Mouse (Mus musculus) intestine, embryonic 16.5 days (tissue): ENCODE data around the gene Gm9639. TPM values are rescaled to one million over a fixed set of nuclear protein-coding genes. Genes with fewer than 3 reads are reported as not detected.

Experiments
- ATAC-seq: fragments of 200-750 bp; cut with Nextera tagmentation; 2 replicates; pipeline ENCODE4 v1.8.0; 2017; ENCODE audit warnings: moderate TSS enrichment, moderate library complexity
- H3K27ac ChIP-seq: fragments of 300-500 bp; sonication (generic); 2 replicates; pipeline ENCODE4 v1.5.1; 2014; ENCODE audit warnings: mild to moderate bottlenecking, low read length
- H3K27me3 ChIP-seq: fragments of 300-500 bp; sonication (generic); replicated peaks from 2 replicates; pipeline ENCODE4 v1.6.1; 2014; ENCODE audit warnings: low read length, control low read depth, mixed read lengths; ENCODE audit not compliant: control insufficient read depth, insufficient read depth
- H3K36me3 ChIP-seq: fragments of 300-500 bp; sonication (generic); 2 replicates; pipeline ENCODE4 v1.6.1; 2014; ENCODE audit warnings: low read length, control low read depth; ENCODE audit not compliant: control insufficient read depth, insufficient read depth
- H3K4me1 ChIP-seq: fragments of 300-500 bp; sonication (generic); 2 replicates; pipeline ENCODE4 v1.6.1; 2014; ENCODE audit warnings: low read length, control low read depth, mixed read lengths; ENCODE audit not compliant: control insufficient read depth, insufficient read depth
- H3K4me2 ChIP-seq: fragments of 300-500 bp; sonication (generic); 2 replicates; pipeline ENCODE4 v1.6.1; 2014; ENCODE audit warnings: low read depth, low read length, control low read depth
- H3K4me3 ChIP-seq: fragments of 300-500 bp; sonication (generic); 2 replicates; pipeline ENCODE4 v1.5.1; 2014; ENCODE audit warnings: mild to moderate bottlenecking, low read length
- H3K9ac ChIP-seq: fragments of 300-500 bp; sonication (generic); 2 replicates; pipeline ENCODE4 v1.6.1; 2014; ENCODE audit warnings: low read depth, low read length
- H3K9me3 ChIP-seq: fragments of 300-500 bp; sonication (generic); 2 replicates; pipeline ENCODE4 v1.6.1; 2016; ENCODE audit warnings: low read length, control low read depth; ENCODE audit not compliant: control insufficient read depth
- WGBS: fragments of 180-500 bp; shearing (Covaris S2); extraction: QIAGEN DNeasy Blood & Tissue Kit; methylation state at CpG from one replicate; pipeline ENCODE4 v1.1.7; 2014; 5-methylcytosine and 5-hydroxymethylcytosine counted together
- polyA plus RNA-seq: library from polyadenylated mRNA; unstranded; fragments of >200 nt; fragmentation: Nextera tagmentation; extraction: Ambion mirVana; gene quantifications from 2 replicates; pipeline ENCODE4 v1.2.1, GENCODE M21; 2015

The Gm9639 gene
- not detected in 2 replicates for polyA plus RNA-seq

DNA sequence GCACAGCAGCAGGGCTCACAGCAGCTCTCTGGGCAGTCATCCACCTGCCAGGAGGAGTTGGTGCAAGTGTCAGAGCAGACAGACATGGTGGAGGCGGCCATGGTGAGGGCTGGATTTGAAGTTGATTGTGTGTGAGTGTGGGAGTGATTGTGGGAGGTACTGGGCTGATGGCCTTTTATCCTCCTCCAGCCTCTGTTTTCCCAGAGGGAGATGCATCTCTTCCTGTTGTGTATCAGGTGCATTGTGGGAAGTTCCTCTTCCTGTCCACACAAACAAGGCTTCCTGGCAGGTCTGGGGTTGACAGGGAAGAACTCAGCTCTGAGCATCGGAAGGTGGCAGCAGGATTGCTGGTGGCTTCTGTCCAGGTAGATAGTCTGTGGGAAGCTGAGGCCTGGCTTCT is at the start of gene Gm9639:
Gm9639 (minus strand) TSS at position 101 of the 400 bp plus-strand sequence.
- H3K27me3 ChIP-seq = no peaks in the 10 kb centered on the region
- no peak within 1 kb of the TSS for H3K4me3 ChIP-seq
- 55% methylated on average over 2 of the region's 2 CpGs for WGBS
- ATAC-seq = no peak
- H3K27ac ChIP-seq = no peak within 1 kb of the TSS
- no peaks in the 10 kb centered on the region for H3K9me3 ChIP-seq
- no peaks in the 10 kb centered on the region for H3K36me3 ChIP-seq
- no peaks in the 10 kb centered on the region for H3K4me1 ChIP-seq
- H3K4me2 ChIP-seq = no peak within 1 kb of the TSS
- H3K9ac ChIP-seq = no peak within 1 kb of the TSS

- no peak for ATAC-seq
- H3K36me3 ChIP-seq = no peaks in the 10 kb centered on the region
- H3K9me3 ChIP-seq = peaks cover 9% of the 10 kb centered on the region
- H3K27ac ChIP-seq = no peak overlapping the region
- H3K4me1 ChIP-seq = no peaks in the 10 kb centered on the region
- no peaks in the 10 kb centered on the region for H3K27me3 ChIP-seq
- WGBS = 64% methylated on average over 6 of the region's 6 CpGs
- no peak overlapping the region for H3K4me3 ChIP-seq
- H3K4me2 ChIP-seq = no peak overlapping the region
- H3K9ac ChIP-seq = no peak overlapping the region
Measured at GRCm38 (mm10) chr10:77839006-77839405, 44.1 kb upstream of the Gm9639 start.

GRCm38 (mm10) chr10:77835647-77836046 is 40.8 kb upstream of the Gm9639 start, which contains the start of gene Krtap10-10:
TSS of gene Krtap10-10 (plus strand) at chr10:77835947.
- Histone ChIP-seq H3K4me1 (no peaks in the 10 kb centered on the region), H3K36me3 (no peaks in the 10 kb centered on the region), H3K27ac (no peak within 1 kb of the TSS), H3K4me2 (no peak within 1 kb of the TSS), H3K9ac (no peak within 1 kb of the TSS), H3K9me3 (no peaks in the 10 kb centered on the region), H3K27me3 (no peaks in the 10 kb centered on the region), H3K4me3 (no peak within 1 kb of the TSS)
- 73% methylated on average over 9 of the region's 9 CpGs for WGBS
- ATAC-seq = no peak

DNA sequence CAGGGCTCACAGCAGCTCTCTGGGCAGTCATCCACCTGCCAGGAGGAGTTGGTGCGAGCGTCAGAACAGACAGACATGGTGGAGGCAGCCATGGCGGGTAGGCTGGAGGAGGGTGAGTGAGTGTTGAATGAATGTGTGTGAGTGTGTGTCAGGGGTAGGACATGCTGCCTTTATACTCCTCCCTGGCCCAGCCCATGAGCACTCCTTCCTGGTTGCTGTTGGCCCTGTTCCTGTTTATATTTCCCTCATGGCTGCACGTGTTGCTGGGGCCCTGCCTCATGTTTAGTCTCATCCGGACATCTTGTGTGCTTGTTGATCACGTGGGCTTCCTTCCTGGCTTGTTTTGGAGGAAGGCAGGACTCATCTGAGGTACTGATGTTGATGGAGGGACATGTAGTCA is 32.1 kb upstream of the Gm9639 start, which contains the start of gene Krtap10-4:
Krtap10-4 (minus strand) TSS at position 145 of the 400 bp plus-strand sequence.
- no peak within 1 kb of the TSS for H3K4me3 ChIP-seq
- H3K4me1 ChIP-seq = no peaks in the 10 kb centered on the region
- ATAC-seq = no peak
- no peaks in the 10 kb centered on the region for H3K27me3 ChIP-seq
- no peak within 1 kb of the TSS for H3K4me2 ChIP-seq
- no peaks in the 10 kb centered on the region for H3K9me3 ChIP-seq
- no peaks in the 10 kb centered on the region for H3K36me3 ChIP-seq
- no peak within 1 kb of the TSS for H3K9ac ChIP-seq
- H3K27ac ChIP-seq = no peak within 1 kb of the TSS
- 56% methylated on average over 6 of the region's 6 CpGs for WGBS

DNA sequence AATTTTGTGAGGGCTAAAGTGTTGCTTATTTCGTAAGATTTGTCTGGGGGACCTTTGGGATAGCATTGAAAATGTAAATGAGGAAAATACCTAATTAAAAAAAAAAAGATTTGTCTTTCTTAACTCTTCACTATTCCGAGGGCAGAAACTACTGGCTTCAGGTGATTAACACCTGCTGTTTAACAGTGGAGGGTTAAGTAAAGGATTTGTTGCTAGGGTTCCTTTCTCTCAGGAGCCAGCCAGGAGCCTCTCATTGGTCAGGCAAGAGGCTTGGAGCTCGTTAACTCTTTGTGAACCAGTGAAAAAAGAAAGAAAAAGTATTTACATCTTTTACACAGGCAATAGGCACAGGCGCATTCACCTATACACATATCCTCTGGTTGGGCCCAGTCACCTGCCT is 24.3 kb upstream of the Gm9639 start:
- Histone ChIP-seq H3K4me1 (no peaks in the 10 kb centered on the region), H3K9me3 (no peaks in the 10 kb centered on the region), H3K27me3 (no peaks in the 10 kb centered on the region), H3K36me3 (no peaks in the 10 kb centered on the region), H3K27ac (no peak overlapping the region), H3K4me2 (no peak overlapping the region), H3K9ac (no peak overlapping the region), H3K4me3 (no peak overlapping the region)
- 37% methylated on average over 4 of the region's 4 CpGs for WGBS
- no peak for ATAC-seq

DNA sequence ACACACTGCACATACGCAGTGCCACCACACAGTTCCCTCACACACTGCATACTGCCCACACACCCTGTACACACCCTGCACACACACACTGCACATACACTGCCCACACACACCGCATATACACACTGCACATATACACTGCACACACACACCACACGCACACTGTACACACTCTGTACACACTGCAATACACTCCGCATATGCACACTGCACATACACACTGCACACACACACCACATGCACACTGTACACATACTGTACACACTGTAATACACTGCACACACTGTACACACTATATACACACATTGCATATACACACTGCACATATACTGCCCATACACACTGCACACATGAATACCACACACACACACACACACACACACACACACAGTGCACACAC is 23.6 kb upstream of the Gm9639 start:
- no peak overlapping the region for H3K9ac ChIP-seq
- H3K27ac ChIP-seq = no peak overlapping the region
- no peak for ATAC-seq
- WGBS = 96% methylated on average over 4 of the region's 4 CpGs
- no peaks in the 10 kb centered on the region for H3K9me3 ChIP-seq
- H3K4me1 ChIP-seq = no peaks in the 10 kb centered on the region
- 0 out of 2 replicates have a peak, but pooled peaks cover 3% of the 10 kb centered on the region for H3K27me3 ChIP-seq
- H3K36me3 ChIP-seq = no peaks in the 10 kb centered on the region
- no peak overlapping the region for H3K4me3 ChIP-seq
- H3K4me2 ChIP-seq = no peak overlapping the region

GRCm38 (mm10) chr10:77815514-77815913 is 20.6 kb upstream of the Gm9639 start:
- Histone ChIP-seq H3K36me3 (no peaks in the 10 kb centered on the region), H3K27ac (no peak overlapping the region), H3K9me3 (no peaks in the 10 kb centered on the region), H3K4me2 (no peak overlapping the region), H3K4me1 (no peaks in the 10 kb centered on the region), H3K9ac (no peak overlapping the region), H3K27me3 (0 out of 2 replicates have a peak, but pooled peaks cover 3% of the 10 kb centered on the region), H3K4me3 (no peak overlapping the region)
- 36% methylated on average over 5 of the region's 5 CpGs for WGBS
- no peak for ATAC-seq

- 45% methylated on average over 4 of the region's 4 CpGs for WGBS
- Histone ChIP-seq H3K27me3 (0 out of 2 replicates have a peak, but pooled peaks cover 3% of the 10 kb centered on the region), H3K27ac (no peak within 1 kb of the TSS), H3K36me3 (no peaks in the 10 kb centered on the region), H3K4me3 (no peak within 1 kb of the TSS), H3K9ac (no peak within 1 kb of the TSS), H3K4me2 (no peak within 1 kb of the TSS), H3K4me1 (no peaks in the 10 kb centered on the region), H3K9me3 (no peaks in the 10 kb centered on the region)
- no peak for ATAC-seq
Measured at GRCm38 (mm10) chr10:77814382-77814781, 19.5 kb upstream of the Gm9639 start, which contains the start of gene Gm2696. TSS of gene Gm2696 (plus strand) at chr10:77814682.

DNA sequence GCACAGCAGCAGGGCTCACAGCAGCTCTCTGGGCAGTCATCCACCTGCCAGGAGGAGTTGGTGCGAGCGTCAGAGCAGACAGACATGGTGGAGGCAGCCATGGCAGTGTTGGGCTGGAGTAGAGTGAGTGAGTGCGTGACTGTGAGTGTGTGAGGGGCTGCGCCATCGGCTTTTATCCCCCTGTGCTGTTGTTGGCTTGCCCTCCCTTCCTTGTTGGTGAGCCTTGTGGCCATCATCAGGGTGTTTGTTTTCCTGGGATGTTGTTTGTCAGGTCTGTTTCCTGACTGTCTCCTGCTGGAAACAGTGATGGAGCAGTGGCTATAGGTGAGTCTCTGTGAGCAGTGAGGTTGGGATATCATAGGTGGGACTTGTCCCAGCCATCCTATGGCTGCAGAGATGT is 16.9 kb upstream of the Gm9639 start, which contains the start of gene Gm9507:
Gm9507 (minus strand) TSS at position 101 of the 400 bp plus-strand sequence.
- H3K9me3 ChIP-seq = no peaks in the 10 kb centered on the region
- WGBS = 53% methylated on average over 5 of the region's 5 CpGs
- no peak within 1 kb of the TSS for H3K4me3 ChIP-seq
- H3K4me2 ChIP-seq = no peak within 1 kb of the TSS
- no peak within 1 kb of the TSS for H3K27ac ChIP-seq
- H3K4me1 ChIP-seq = no peaks in the 10 kb centered on the region
- no peak within 1 kb of the TSS for H3K9ac ChIP-seq
- no peak for ATAC-seq
- 0 out of 2 replicates have a peak, but pooled peaks cover 3% of the 10 kb centered on the region for H3K27me3 ChIP-seq
- no peaks in the 10 kb centered on the region for H3K36me3 ChIP-seq

GRCm38 (mm10) chr10:77804095-77804494 is 9.2 kb upstream of the Gm9639 start:
- WGBS = 48% methylated on average over 3 of the region's 3 CpGs
- H3K36me3 ChIP-seq = no peaks in the 10 kb centered on the region
- H3K9ac ChIP-seq = no peak overlapping the region
- no peak overlapping the region for H3K4me3 ChIP-seq
- no peaks in the 10 kb centered on the region for H3K9me3 ChIP-seq
- H3K4me1 ChIP-seq = no peaks in the 10 kb centered on the region
- no peaks in the 10 kb centered on the region for H3K27me3 ChIP-seq
- H3K4me2 ChIP-seq = no peak overlapping the region
- no peak for ATAC-seq
- no peak overlapping the region for H3K27ac ChIP-seq
